Mouse (Mus musculus): Measurements from ENCODE around the gene Olfr821. TPM values are rescaled to one million over a fixed set of nuclear protein-coding genes. Genes with fewer than 3 reads are reported as not detected.
"Not testable (repeated sequence)": the region's sequence is repeated elsewhere in the genome, so short reads cannot be mapped to it uniquely, and the experiment has no call there.

Gene Olfr821
- polyA plus RNA-seq (2015; fragmentation: Nextera tagmentation; extraction: Ambion mirVana): not detected in 2 replicates

GRCm38 (mm10) chr10:130030048-130030447 lies at the start of gene Olfr821:
TSS of gene Olfr821 (plus strand) at chr10:130030348.
- H3K4me2 ChIP-seq (replicated peaks; ENCODE audit: low read depth, low read length): no peak within 1 kb of the TSS
- H3K9me3 ChIP-seq (ENCODE audit: low read length): no peaks in the 10 kb centered on the region
- H3K27me3 ChIP-seq (replicated peaks; ENCODE audit: insufficient read depth, low read length): no peaks in the 10 kb centered on the region
- no peaks in the 10 kb centered on the region for H3K4me1 ChIP-seq (ENCODE audit: insufficient read depth, low read depth, low read length)
- H3K36me3 ChIP-seq (ENCODE audit: insufficient read depth, low read length): no peaks in the 10 kb centered on the region
- TF ChIP-seq EP300 (IDR thresholded peaks at IDR 0.05): no peak
- TF ChIP-seq CTCF (IDR thresholded peaks at IDR 0.05): no peak
- no peak within 1 kb of the TSS for H3K4me3 ChIP-seq (ENCODE audit: low read depth, low read length)
- no peak within 1 kb of the TSS for H3K27ac ChIP-seq (ENCODE audit: low read length)
- DNase-seq (ENCODE audit: low spot score) (no peak), ATAC-seq (no peak)
- no peak within 1 kb of the TSS for H3K9ac ChIP-seq (replicated peaks; ENCODE audit: low read depth)

- H3K4me2 ChIP-seq (replicated peaks; ENCODE audit: low read depth, low read length); H3K9me3 ChIP-seq (ENCODE audit: low read length); H3K27me3 ChIP-seq (replicated peaks; ENCODE audit: insufficient read depth, low read length); H3K36me3 ChIP-seq (ENCODE audit: insufficient read depth, low read length); H3K4me1 ChIP-seq (ENCODE audit: insufficient read depth, low read depth, low read length); H3K9ac ChIP-seq (replicated peaks; ENCODE audit: low read depth); H3K27ac ChIP-seq (ENCODE audit: low read length); ATAC-seq; DNase-seq (ENCODE audit: low spot score); H3K4me3 ChIP-seq (ENCODE audit: low read depth, low read length): not testable (repeated sequence)
- no CpG with 5 or more reads among the region's 3 CpGs for WGBS
Observed at GRCm38 (mm10) chr10:129981867-129982266, 48.3 kb upstream of the Olfr821 start.

GRCm38 (mm10) chr10:129984962-129985361 lies 45.2 kb upstream of the Olfr821 start, which contains the start of gene Gm10310:
TSS of gene Gm10310 (minus strand) at chr10:129985062.
- H3K4me2 ChIP-seq (replicated peaks; ENCODE audit: low read depth, low read length); H3K27me3 ChIP-seq (replicated peaks; ENCODE audit: insufficient read depth, low read length); H3K4me1 ChIP-seq (ENCODE audit: insufficient read depth, low read depth, low read length); H3K9ac ChIP-seq (replicated peaks; ENCODE audit: low read depth); H3K4me3 ChIP-seq (ENCODE audit: low read depth, low read length); H3K36me3 ChIP-seq (ENCODE audit: insufficient read depth, low read length); H3K9me3 ChIP-seq (ENCODE audit: low read length); DNase-seq (ENCODE audit: low spot score); H3K27ac ChIP-seq (ENCODE audit: low read length); ATAC-seq: not testable (repeated sequence)
- WGBS: no CpG with 5 or more reads among the region's 1 CpGs

- not testable (repeated sequence) for H3K36me3 ChIP-seq (ENCODE audit: insufficient read depth, low read length); DNase-seq (ENCODE audit: low spot score); ATAC-seq
Observed at GRCm38 (mm10) chr10:130004104-130004503, 26.0 kb upstream of the Olfr821 start.

GRCm38 (mm10) chr10:130005366-130005765 lies 24.8 kb upstream of the Olfr821 start:
- not testable (repeated sequence) for H3K9ac ChIP-seq (replicated peaks; ENCODE audit: low read depth); H3K36me3 ChIP-seq (ENCODE audit: insufficient read depth, low read length); H3K9me3 ChIP-seq (ENCODE audit: low read length); H3K27ac ChIP-seq (ENCODE audit: low read length); DNase-seq (ENCODE audit: low spot score); H3K4me2 ChIP-seq (replicated peaks; ENCODE audit: low read depth, low read length); H3K4me3 ChIP-seq (ENCODE audit: low read depth, low read length); H3K27me3 ChIP-seq (replicated peaks; ENCODE audit: insufficient read depth, low read length); H3K4me1 ChIP-seq (ENCODE audit: insufficient read depth, low read depth, low read length); ATAC-seq
- 80% methylated on average over 4 of the region's 4 CpGs for WGBS

More at GRCm38 (mm10) chr10:130004104-130004503, 26.0 kb upstream of the Olfr821 start:
- H3K4me3 ChIP-seq (ENCODE audit: low read depth, low read length); H3K9ac ChIP-seq (replicated peaks; ENCODE audit: low read depth); H3K27me3 ChIP-seq (replicated peaks; ENCODE audit: insufficient read depth, low read length); H3K27ac ChIP-seq (ENCODE audit: low read length); H3K4me1 ChIP-seq (ENCODE audit: insufficient read depth, low read depth, low read length); H3K4me2 ChIP-seq (replicated peaks; ENCODE audit: low read depth, low read length); H3K9me3 ChIP-seq (ENCODE audit: low read length): not testable (repeated sequence)
- 79% methylated on average over 4 of the region's 4 CpGs for WGBS

- H3K27me3 ChIP-seq (replicated peaks; ENCODE audit: insufficient read depth, low read length): no peaks in the 10 kb centered on the region
- no peaks in the 10 kb centered on the region for H3K4me1 ChIP-seq (ENCODE audit: insufficient read depth, low read depth, low read length)
- TF ChIP-seq EP300 (IDR thresholded peaks at IDR 0.05) (no peak), CTCF (IDR thresholded peaks at IDR 0.05) (no peak)
- no peak within 1 kb of the TSS for H3K4me2 ChIP-seq (replicated peaks; ENCODE audit: low read depth, low read length)
- no peaks in the 10 kb centered on the region for H3K36me3 ChIP-seq (ENCODE audit: insufficient read depth, low read length)
- DNase-seq (ENCODE audit: low spot score) (no peak), ATAC-seq (no peak)
- no peak within 1 kb of the TSS for H3K4me3 ChIP-seq (ENCODE audit: low read depth, low read length)
- no peak within 1 kb of the TSS for H3K9ac ChIP-seq (replicated peaks; ENCODE audit: low read depth)
- no peaks in the 10 kb centered on the region for H3K9me3 ChIP-seq (ENCODE audit: low read length)
- H3K27ac ChIP-seq (ENCODE audit: low read length): no peak within 1 kb of the TSS
Observed at GRCm38 (mm10) chr10:130012321-130012720, 17.8 kb upstream of the Olfr821 start, which contains the start of gene Olfr820. TSS of gene Olfr820 (plus strand) at chr10:130012621.

- Histone ChIP-seq H3K27ac (ENCODE audit: low read length) (no peak overlapping the region), H3K36me3 (ENCODE audit: insufficient read depth, low read length) (no peaks in the 10 kb centered on the region), H3K27me3 (replicated peaks; ENCODE audit: insufficient read depth, low read length) (no peaks in the 10 kb centered on the region), H3K4me2 (replicated peaks; ENCODE audit: low read depth, low read length) (no peak overlapping the region), H3K4me3 (ENCODE audit: low read depth, low read length) (no peak overlapping the region), H3K4me1 (ENCODE audit: insufficient read depth, low read depth, low read length) (no peaks in the 10 kb centered on the region), H3K9me3 (ENCODE audit: low read length) (no peaks in the 10 kb centered on the region), H3K9ac (replicated peaks; ENCODE audit: low read depth) (no peak overlapping the region)
- TF ChIP-seq CTCF (IDR thresholded peaks at IDR 0.05) (no peak), EP300 (IDR thresholded peaks at IDR 0.05) (no peak)
- DNase-seq (ENCODE audit: low spot score): no peak
- WGBS: 53% methylated on average over 6 of the region's 6 CpGs
- ATAC-seq: no peak
Observed at GRCm38 (mm10) chr10:130037096-130037495, 6.9 kb downstream of the Olfr821 start.
